Mouse (Mus musculus) A20 (cell line): Measurements from ENCODE around the gene Il18bp.
"Not testable (repeated sequence)": the region's sequence is repeated elsewhere in the genome, so short reads cannot be mapped to it uniquely, and the experiment has no call there.

Experiments
- DNase-seq: peaks from one replicate; pipeline ENCODE4 v3.0.0-alpha.2; 2011; ENCODE audit warnings: low read depth, low spot score

Il18bp gene

GRCm38 (mm10) chr7:102018590-102018989 is at the start of gene Il18bp:
Gene Il18bp (minus strand): TSS chr7:102018690.
- no peak for DNase-seq

DNA sequence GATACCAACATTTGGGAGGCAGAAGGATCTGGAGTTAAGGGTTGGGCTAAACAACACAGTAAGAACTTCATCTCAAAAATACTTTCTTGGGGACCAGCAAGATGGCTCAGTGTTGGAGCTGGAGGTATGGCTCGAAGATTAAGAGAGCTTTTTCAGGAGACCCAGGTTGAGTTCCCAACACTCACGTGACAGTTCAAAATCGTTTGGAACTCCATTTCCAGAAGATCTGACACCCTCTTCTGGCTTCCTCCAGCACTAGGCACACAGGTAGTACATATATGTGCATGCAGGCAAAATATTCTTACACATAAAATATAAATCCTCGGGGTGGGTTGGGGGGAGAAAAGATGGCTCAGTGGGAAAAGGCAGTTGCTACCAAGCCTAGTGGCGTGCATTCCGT is 47.9 kb upstream of the Il18bp start:
- DNase-seq = no peak

- DNase-seq = peak; percentile 97
These were observed 46.8 kb upstream of the Il18bp start, which contains the start of the genes Rnf121, Xndc1 and Xntrpc for GRCm38 (mm10) chr7:102065046-102065891. Gene Rnf121 (minus strand): TSS chr7:102065469. Gene Xndc1 (plus strand): TSS chr7:102065511. Gene Xntrpc (plus strand): TSS chr7:102065713.

DNA sequence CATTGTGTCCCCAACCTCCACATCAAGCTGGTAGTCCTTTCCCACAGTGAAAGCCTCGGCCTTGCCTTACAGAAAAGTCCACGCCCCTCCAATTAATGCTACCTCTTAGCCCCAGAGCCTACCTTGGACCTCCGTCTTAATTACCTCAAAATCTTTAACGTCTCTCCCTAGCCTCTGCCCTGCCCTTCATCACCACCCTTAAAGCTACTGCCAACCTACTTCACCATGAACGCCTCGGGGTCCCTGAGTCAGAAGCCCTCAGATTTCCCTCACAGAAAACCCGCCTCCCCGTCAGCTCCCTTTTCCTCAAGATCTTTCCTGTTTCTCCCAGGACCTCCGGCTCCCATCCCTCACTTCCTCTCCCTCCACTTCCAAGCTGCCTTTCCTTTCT is 46.2 kb upstream of the Il18bp start:
- no peak for DNase-seq

DNA sequence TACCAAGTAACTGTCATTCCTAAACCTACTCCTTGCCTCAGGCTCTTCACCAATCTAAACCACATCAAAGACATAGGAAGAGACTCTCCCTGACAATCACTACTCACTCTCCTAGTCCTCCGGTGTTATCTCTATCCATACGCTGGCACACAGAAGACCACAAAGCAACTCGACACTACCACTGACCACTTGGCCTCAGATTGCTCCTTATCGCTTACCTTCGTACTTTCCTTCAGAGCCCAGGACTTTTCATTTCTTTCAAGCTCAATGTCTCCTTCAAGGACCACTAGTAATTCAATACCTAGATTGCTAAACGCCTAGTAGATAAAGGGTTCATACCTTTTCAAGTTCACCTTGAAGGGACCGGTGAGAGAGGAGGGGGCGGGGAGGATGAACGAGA is 45.4 kb upstream of the Il18bp start:
- DNase-seq = peak; percentile 29

DNA sequence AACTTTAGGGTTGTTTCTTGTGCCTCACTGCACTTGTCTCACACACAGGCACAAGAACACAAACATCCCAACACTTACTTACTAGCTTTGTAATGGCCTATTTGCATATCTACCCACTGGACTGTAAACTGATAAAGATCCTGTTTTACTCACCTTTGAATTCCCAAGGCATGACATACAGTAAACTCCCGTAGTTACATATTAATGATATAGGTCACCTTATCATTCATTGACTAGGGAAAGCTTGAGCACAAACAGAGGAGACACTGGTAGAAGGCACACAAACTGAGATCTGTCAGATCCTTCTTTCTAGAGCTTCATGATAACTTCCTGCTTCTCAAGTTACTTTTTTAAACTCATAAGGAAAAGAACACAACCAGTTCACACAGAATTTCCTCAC is 43.7 kb upstream of the Il18bp start:
- DNase-seq = peak; percentile 44

GRCm38 (mm10) chr7:102061353-102061752 is 42.9 kb upstream of the Il18bp start:
- DNase-seq = peak; percentile 10

- DNase-seq = peak; percentile 39
These were observed 30.0 kb upstream of the Il18bp start for GRCm38 (mm10) chr7:102048524-102048923.

DNA sequence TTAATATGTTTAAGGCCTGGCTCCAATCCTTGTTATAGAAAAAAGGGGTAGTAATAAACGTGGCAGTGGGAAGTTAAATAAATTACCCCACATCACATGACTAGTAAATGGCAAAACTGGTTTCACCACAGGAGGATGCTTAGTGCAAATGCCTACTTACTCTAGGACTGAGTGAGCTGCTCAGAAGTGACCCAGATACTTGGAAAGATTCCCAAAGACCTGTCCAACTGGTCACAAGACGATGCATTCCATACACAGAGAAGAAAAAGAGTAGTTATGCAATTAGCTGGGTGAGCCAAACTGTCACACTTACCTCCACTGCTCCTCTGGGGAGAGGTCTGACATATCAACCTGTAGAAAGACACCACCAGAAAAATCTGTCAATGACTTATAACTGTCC is 23.8 kb upstream of the Il18bp start:
- no peak for DNase-seq

DNA sequence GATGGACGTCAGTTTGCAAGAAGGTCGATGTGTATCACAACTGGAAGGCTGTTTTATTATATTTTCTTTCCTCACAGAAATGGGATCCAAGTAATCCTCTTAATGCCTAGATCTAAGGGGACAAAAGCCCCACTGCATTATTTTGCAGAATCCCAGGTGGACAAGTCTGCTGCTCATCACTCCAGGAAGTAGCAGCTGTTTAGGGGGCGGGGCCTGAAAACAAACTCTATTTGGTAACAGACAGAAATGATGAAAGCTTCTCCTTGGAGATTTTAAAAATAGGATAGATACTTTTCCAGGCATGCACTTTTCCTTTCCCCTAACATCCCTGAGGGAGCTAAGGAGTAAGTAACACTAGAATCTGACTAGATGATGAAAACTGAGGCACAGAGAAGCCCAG is 18.8 kb upstream of the Il18bp start:
- no peak for DNase-seq

GRCm38 (mm10) chr7:102035534-102035933 is 17.0 kb upstream of the Il18bp start:
- no peak for DNase-seq

- DNase-seq = peak; percentile 38
These were observed 16.4 kb upstream of the Il18bp start for GRCm38 (mm10) chr7:102034904-102035303.

- peak; percentile 55 for DNase-seq
These were observed 7.0 kb upstream of the Il18bp start for GRCm38 (mm10) chr7:102025187-102026119.

- no peak for DNase-seq
These were observed 5.3 kb upstream of the Il18bp start for GRCm38 (mm10) chr7:102023821-102024220.

GRCm38 (mm10) chr7:102020934-102021333 is 2.4 kb upstream of the Il18bp start:
- DNase-seq = not testable (repeated sequence)

DNA sequence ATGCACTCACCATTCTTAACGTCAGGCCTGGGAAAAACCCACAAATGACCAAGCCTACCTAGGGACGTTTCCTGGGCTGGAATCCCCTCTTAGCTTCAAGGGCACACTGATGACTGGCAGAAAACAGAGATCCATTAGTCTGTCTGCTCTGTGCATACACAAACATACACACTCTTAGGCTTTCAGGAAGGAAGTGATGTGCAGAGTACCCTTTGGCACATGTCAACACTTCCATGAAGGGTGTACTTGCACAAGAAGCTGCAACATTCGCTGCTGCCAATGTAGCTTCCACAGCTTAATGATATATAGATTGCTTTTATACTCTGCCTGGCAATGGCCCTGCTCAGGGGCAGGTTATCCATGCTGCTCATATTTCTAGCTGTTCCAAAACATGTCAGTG is 872 bp upstream of the Il18bp start:
- no peak for DNase-seq

- no peak for DNase-seq
These were observed 456 bp downstream of the Il18bp start for GRCm38 (mm10) chr7:102018034-102018433.

- no peak for DNase-seq
These were observed 1.0 kb downstream of the Il18bp start for GRCm38 (mm10) chr7:102017452-102017851.

DNA sequence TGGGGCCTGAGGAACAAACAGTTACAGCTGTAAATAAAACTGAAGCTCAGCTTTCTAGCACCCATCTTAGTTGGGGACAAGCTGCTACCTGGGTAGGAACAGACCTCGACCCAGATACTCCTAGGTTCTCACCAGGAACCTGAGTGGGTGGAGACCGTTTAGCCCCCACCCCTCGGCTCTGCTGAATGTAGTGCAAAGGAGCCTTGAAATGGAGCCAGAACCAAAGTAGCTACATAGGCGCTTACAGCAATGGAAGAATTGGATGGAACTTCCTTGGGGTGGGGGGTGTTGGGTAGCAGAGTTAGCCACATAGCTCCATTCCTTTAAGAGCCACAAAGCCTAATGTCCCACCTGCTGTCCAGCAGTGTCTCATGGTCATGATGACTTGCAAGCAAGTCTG is 1.6 kb downstream of the Il18bp start:
- DNase-seq = no peak

GRCm38 (mm10) chr7:102014995-102015394 is 3.5 kb downstream of the Il18bp start:
- no peak for DNase-seq

GRCm38 (mm10) chr7:102013416-102013815 is 5.1 kb downstream of the Il18bp start:
- no peak for DNase-seq

DNA sequence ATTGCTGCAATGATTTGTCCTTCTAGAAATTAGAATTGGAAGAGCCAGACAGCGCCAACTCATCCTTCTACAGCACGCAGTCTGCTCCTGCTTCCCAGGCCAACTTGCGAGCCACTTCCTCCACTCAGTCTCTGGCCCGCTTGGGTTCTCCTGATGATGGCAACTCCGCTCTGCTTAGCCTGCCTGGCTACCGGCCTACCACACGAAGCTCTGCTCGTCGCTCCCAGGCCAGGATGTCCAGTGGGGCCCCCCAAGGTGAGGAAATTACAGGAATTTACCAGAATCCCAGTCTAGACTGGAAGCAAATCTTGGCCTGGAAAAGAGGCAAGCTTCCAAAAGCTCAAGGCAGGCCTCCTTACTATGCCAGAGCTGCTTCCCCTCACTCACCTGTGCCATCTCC is 6.6 kb downstream of the Il18bp start:
- no peak for DNase-seq
